Mouse (Mus musculus) monocyte, adult 2 months (primary cell): ENCODE data around the gene Dnajb12.
A peak's percentile ranks its signal among the peaks of the same experiment; 100 is the strongest.

ENCODE experiments used
- DNase-seq, 2 experiments: peaks; one replicate each; pipeline ENCODE4 v3.0.0; 2022; ENCODE audit warnings: low spot score in 2 of 2, low read depth in 1 of 2

The Dnajb12 gene

DNA sequence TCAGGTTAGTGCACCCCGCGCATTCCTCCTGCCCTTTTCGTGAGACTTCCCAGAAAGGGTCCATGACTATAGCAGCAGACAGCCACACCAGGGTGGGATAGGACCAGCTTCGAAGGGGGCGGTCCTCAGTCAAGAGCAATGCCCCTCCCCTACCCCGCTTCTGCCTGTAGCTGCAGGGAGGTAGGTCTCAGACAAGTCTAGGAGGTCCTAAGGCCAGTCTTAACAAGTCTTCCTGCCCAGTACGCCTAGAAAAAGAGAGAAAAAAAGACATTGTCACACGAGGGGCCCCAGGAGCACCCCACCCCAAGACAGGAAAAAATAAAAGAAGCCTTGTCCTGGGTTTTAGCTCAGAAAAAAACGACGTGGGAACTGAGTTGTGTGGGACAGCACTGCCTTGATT is 37.3 kb downstream of the Dnajb12 start:
- DNase-seq, result no peak

- no peak for DNase-seq
These were observed 38.8 kb downstream of the Dnajb12 start for GRCm38 (mm10) chr10:59918111-59918510.

GRCm38 (mm10) chr10:59919494-59920181 is 40.3 kb downstream of the Dnajb12 start:
- no peak for DNase-seq

GRCm38 (mm10) chr10:59920485-59920809 is 41.1 kb downstream of the Dnajb12 start:
- DNase-seq, result no peak

- no peak for DNase-seq
These were observed 41.7 kb downstream of the Dnajb12 start for GRCm38 (mm10) chr10:59920810-59921681.

- DNase-seq, result no peak
These were observed 44.1 kb downstream of the Dnajb12 start for GRCm38 (mm10) chr10:59923493-59923892.

- DNase-seq, result no peak
These were observed 44.9 kb downstream of the Dnajb12 start for GRCm38 (mm10) chr10:59924305-59924704.

- no peak for DNase-seq
These were observed 49.8 kb downstream of the Dnajb12 start for GRCm38 (mm10) chr10:59929205-59929604.

- DNase-seq, result no peak
These were observed 51.6 kb downstream of the Dnajb12 start for GRCm38 (mm10) chr10:59930996-59931395.

- DNase-seq, result peak in 1 of 2 experiments; percentile 38
These were observed 53.2 kb downstream of the Dnajb12 start for GRCm38 (mm10) chr10:59932521-59932920.

DNA sequence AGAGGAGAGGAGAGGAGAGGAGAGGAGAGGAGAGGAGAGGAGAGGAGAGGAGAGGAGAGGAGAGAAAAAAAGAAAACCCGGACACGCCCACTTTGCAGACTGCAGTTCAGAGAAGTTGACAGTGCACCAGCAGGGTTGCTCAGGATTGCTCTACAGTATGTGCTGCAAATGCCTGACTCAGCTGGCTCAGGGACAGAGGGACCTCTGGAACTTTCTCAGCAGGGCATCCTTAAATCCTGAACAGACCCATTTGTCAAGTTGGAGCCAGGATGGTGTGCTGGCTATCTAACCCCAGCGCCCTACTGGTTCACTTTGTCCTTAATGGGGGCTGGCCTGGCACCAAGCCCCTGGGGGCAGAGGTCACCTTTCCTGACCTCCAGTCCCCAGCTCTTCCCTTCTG is 54.7 kb downstream of the Dnajb12 start:
- DNase-seq, result no peak

- DNase-seq, result peak in 1 of 2 experiments; percentile 33
These were observed 56.9 kb downstream of the Dnajb12 start for GRCm38 (mm10) chr10:59936058-59936856.

DNA sequence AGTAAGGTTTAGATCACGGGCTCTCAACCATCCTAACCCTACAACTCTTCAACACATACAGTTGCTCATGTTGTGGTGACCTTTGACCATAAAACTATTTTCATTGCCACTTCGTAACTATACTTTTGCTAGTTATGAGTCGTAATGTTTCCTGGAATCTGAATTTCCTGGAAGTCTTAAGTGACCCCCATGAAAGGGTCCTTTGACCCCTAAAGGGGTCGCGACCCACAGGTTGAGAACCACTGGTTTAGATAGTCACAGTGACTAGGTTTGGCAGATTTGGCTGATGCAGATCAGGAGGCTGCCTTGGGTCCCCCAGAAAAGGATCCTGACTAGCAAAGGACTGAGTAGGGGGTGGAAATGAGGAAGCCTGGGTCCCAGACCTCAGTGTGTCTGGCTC is 59.3 kb downstream of the Dnajb12 start:
- no peak for DNase-seq

DNA sequence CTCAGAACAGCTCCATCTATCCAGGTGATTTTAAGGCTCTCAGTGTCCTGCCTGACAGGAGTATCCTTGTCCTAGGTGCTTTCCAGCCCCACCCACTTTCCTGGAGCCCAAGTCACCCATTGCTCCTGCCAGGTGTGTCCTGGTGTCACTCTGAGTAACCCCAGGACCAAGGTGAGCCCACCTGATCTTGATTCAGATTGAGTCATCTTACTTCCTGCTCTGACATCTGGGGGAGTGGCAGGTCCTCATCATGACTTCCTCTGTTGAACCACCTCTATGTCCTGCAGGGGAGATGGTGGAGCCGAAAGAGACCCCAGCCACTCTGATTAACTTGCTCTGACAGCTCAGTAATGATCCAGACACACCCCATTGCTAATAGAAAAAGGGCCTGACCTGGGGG is 59.7 kb downstream of the Dnajb12 start:
- no peak for DNase-seq

DNA sequence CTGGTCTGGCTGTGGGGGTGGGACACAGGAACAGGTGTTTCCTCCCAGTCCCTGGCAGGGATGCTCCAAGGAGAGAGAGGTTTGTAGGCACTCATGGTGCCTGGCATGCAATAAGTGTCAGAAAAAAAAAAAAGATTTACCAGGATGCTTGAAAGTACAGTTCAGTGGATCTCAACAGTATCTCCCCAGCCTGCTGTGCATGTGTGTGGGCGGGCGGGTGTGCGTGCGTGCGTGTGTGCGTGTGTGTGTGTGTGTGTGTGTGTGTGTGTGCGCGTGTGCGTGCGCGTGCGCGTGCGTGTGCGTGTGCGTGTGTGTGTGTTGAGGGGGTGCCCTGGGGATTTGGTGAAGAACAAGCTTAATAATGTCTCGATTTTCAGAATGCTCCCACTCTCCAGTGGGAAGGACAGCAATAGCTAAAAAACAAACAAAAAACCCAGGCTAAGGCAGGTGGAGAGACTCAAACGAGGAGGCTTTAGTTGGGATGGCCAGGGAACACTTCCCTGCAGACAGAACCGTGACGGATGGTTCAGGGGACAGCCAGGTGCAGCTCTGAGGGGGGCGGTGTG is 63.0 kb downstream of the Dnajb12 start:
- no peak for DNase-seq

DNA sequence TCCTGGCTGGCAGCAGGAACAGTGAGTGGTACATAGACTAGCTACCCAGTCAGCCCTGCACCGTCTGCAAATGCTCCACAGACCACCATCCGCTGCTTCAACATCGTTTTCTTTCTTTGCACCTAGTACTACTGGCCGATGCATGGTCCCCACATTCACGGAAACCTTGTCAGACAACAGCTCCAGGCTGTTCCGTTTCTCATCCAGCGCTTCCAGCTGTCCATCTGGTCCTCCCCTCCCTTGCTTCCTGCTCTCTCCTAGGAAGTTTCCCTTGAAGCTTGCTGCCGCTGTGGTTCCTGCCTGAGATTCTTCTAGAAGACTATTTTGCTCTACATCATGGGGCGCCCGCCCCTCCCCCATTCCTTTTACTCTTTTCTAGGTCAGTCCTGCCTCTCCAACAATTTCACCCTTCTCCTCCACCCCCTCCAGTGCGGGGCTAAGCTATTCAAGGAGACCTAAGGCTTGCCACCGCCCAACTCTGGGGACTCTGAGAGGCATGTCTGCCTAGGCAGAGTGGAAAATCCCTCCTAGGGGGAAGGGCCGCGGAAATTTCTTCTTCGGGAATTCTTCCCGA is 63.6 kb downstream of the Dnajb12 start:
- DNase-seq, result no peak

GRCm38 (mm10) chr10:59943421-59943989 is 64.1 kb downstream of the Dnajb12 start:
- peak in 1 of 2 experiments; percentile 26 for DNase-seq

DNA sequence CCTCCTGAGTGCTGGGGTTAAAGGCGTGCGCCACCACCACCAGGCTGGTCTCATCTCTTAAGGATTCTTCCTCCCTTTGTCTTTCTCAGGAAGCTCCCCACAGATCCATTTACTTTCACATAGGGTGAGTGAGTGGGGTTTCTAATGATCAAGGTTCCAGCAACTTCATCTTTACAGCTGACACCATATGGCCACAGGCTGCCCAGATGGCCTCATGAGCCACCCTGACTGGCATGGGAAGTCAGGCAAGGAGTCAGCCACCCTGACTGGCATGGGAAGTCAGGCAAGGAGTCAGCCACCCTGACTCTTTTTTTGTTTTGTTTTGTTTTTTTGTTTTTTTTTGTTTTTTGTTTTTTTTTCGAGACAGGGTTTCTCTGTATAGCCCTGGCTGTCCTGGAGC is 66.1 kb downstream of the Dnajb12 start:
- no peak for DNase-seq

DNA sequence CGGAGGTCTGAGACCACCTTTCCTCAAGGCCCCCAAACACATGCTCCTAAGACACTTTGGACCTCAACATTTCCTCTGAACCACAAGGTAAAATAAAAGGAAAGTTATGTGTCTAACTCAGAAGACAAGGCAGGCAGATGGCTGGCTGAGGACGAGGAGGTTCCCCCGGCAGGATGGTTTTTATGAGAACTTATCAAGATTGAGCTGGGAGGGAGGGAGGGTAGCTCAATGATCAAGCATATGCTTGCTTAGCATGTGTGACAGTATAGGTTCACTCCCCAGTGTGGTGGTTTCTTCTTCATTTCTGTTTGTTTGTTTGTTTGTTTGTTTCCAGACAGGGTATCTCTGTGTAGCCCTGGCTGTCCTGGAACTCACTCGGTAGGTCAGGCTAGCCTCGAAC is 67.0 kb downstream of the Dnajb12 start:
- no peak for DNase-seq

GRCm38 (mm10) chr10:59947296-59948073 is 68.1 kb downstream of the Dnajb12 start:
- DNase-seq, result no peak
